Mouse (Mus musculus): Measurements from ENCODE around the gene Mief1.

GRCm38 (mm10) chr15:80203406-80203805 is 30.4 kb upstream of the Mief1 start:
- TF ChIP-seq CTCF (IDR thresholded peaks at IDR 0.05; ENCODE audit: low read depth) (no peak), EP300 (IDR thresholded peaks at IDR 0.05; ENCODE audit: low read depth) (no peak)

All from liver, postnatal 0 days (tissue).